13 mouse cellular contexts compared by ENCODE assay signal in genomic region chr11:20993580-20993979, GRCm38 (mm10).
"Had no signal": no experiment of that assay in that cellular context is flagged by ENCODE, and none has a peak within 500 bp of the region (broad histone marks: within the 10 kb centered on the region; RNA-seq: fewer than 3 reads in every experiment).

No protein-coding gene starts in this region.

- H3K4me2 ChIP-seq: liver, embryonic 15.5 days; midbrain, embryonic 11.5 days had no signal

- H3K27ac ChIP-seq: kidney, postnatal 0 days; liver, embryonic 15.5 days; stomach, postnatal 0 days had no signal

- H3K4me1 ChIP-seq: liver, embryonic 15.5 days had no signal

- H3K9ac ChIP-seq: liver, embryonic 15.5 days had no signal

- H3K27me3 ChIP-seq: liver, embryonic 15.5 days had no signal

- H3K9me3 ChIP-seq: liver, embryonic 15.5 days had no signal

- H3K36me3 ChIP-seq: liver, embryonic 15.5 days had no signal

- ATAC-seq: intestine, postnatal 0 days had no signal

- H3K4me3 ChIP-seq: liver, embryonic 15.5 days had no signal

- DNase-seq: kidney, adult 2 months; kidney, postnatal 25 days; left cerebral cortex, postnatal 4 days; lung, adult 2 months; lung, postnatal 14 days; lung, postnatal 4 days; midbrain, embryonic 14.5 days; thymus, postnatal 25 days had no signal
